Mouse (Mus musculus) testis, postnatal 14 days (tissue): ENCODE measurements around the gene Lcn2.
A peak's percentile ranks its signal among the peaks of the same experiment; 100 is the strongest.

Experiments used
- DNase-seq: peaks from one replicate; pipeline ENCODE4 v3.0.0; 2021; ENCODE audit warnings: low spot score

Lcn2 gene

GRCm38 (mm10) chr2:32413936-32414335 is 25.9 kb upstream of the Lcn2 start:
- DNase-seq: no peak

DNA sequence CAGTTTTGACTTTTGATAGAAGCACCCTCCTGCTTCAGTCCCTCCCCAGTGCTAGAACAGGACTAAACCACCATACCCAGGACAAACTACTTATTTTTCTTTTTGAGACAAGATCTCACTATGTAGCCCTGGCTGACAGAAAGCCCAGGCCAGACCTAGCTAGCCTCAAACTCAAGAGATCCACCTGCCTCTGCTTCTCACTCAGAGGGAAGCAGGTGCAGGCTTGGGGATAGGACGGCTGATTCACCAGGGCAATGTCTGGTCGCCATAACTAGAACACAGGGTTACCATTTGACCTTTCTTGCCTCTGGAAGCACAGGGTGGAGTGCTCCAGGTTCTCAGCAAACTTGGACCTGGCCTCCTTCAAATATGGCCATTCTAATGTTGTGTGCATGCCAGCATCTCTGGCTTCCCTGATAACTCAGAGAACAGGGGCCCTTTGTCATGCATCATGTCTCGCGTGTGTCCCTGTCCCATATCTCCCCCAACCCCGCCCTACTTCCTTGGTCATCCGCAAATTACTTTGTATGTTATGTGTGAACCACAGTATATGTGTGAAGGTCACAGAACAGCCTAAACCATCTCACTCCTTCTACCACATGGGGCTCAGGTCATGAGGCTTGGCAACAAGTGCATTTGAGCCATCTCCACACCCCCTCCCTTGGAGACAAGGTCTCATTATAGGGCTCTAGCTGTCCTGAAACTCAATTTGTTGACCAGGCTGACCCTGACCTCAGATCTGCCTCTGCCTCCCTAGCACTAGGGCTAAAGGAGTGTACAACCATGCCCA is 24.9 kb upstream of the Lcn2 start:
- no peak for DNase-seq

DNA sequence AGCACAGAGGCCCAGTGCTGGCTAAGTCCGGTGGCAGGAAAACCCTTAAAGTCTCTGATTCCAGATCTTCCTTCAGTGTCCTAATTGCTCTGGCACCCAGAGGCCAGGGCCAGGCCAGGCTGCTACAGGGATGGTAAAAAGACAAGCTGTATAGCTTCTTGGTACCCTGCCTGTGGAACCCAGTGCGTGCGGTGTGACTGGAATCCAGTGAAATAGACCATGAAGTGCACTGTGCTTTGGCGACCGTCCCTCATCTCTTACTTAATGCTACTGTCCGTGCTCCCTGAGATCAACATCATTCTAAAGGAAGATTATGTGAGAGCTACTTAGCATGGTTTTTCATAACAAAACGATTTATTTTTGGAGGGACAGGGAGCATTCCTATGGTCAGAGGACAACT is 23.4 kb upstream of the Lcn2 start:
- no peak for DNase-seq

GRCm38 (mm10) chr2:32408429-32409424 is 20.7 kb upstream of the Lcn2 start:
- no peak for DNase-seq

DNA sequence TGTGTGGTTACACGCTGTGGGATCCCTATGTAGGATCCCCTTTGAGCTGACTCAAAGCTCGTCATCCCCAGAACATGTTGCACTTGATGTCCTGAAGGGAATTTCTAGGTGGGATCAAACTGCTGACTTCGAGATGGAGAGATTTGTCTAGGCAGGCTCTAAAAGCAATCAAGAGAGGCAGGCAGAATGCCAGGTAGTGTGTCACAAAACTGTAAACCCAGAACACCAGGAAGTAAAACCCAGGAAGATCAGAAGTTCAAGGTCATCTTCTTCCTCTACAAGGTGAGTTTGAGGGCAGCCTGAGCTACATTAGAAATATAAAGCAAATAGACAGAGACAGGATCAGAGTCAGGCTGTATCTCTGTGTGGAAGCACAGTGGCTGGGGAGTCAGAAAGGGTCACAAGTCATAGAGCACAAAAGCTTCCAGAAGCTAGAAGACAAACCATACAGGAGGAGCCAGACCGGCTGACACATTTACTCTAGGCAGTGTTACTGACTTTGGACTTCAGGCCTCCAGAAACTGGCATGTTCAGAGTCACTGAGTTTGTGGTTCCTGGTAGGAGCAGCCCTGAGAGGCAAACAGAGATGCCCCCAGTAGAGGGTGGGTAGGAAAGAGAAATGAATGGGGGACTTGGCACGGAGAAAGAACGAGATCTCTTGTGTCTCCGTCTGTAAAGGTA is 19.2 kb upstream of the Lcn2 start:
- no peak for DNase-seq

- DNase-seq: peak; percentile 84
Measured at GRCm38 (mm10) chr2:32404663-32405062, 16.6 kb upstream of the Lcn2 start.

DNA sequence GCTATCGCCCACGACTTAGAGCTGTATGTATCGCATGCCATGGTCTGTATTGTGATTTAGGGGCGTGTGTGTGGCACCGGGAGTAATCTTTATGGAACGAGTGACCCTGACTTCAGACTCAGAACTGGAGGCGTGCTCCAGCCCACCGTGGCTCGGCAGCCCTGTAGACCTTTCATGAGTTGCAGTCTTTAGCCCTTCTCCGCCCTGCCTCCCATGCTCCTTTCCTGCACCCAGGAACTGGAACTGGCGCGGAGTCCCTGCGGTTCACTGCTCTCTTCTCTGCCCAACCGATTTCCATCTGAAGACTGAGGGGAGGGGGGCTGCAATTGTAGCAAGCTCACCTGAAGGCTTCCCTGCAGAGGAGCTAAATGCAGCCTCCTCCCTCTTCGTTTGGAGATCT is 8.6 kb upstream of the Lcn2 start:
- no peak for DNase-seq

DNA sequence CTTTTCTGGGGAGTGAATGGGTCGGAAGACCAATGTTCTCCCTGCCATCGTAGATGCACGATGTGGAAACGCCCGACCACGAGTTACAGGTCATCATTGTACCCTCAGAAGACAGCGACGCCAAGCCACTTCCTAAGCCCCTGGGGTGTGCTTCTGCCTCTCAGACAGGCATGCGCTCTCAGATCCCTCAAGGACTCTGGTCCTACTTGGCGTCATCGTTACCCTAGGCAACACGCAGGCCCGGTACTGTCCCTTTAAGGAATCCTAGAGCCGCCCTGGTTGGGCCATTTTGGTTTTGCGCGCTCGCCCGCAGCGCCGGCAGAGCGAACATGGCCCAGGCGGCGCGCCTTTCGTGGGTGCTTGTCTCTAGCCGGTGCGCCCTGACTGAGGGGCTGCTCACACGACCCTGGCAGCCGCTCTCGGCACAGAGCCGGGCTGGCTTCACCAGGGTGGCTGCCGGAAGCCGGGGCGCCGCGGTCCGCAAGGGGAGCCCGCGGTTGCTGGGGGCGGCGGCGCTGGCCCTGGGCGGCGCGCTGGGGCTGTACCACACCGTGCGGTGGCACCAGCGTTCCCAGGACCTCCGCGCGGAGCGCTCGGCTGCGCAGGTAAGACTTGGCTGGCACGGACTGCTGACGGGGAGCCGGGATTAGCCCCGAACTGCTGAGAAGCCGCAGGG is 8.0 kb upstream of the Lcn2 start:
- peak; percentile 92 for DNase-seq

- DNase-seq: peak; percentile 90
Measured at GRCm38 (mm10) chr2:32395484-32395945, 7.5 kb upstream of the Lcn2 start, which contains the start of gene Ptges2. Gene Ptges2 (plus strand): TSS chr2:32395896.

- DNase-seq: no peak
Measured at GRCm38 (mm10) chr2:32394973-32395372, 6.9 kb upstream of the Lcn2 start.

DNA sequence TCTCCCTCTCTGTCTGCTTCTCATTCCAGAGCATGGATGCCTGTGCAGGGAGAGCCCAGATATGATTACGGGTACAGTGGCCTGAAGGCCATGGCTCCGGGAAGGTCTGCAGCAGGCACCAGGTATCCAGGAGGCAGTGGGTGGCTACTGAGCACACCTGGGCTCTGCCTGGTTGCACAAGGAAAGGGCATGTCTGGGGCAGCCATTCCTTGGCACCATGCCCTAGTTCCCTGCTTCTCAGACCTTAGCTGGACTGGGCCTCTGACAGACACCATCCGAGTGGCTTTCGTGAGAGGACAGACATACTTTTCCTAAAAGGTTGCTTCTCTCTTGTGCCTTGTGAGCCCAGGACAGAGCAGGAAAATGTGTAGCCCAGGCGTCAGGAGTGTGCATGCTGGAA is 4.0 kb upstream of the Lcn2 start:
- no peak for DNase-seq

DNA sequence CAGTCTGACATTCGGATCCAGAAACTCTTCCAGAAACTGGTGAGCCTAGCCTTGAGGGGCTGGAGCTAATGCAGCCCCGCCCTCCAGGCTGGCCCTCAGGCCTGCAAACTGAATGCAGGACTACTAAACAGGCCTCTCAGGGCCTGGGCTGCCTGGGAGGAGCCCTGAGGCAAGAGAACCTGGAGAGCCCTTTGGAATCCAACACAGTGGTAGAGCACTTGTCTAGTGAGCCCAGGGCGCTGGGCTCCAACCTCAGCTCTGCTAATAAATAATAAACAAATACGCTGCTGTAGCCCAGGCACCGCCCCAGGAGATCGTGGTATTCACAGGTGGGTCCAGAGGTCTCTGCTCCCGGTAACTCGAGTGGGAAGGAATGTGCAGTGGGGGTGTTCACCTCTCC is 2.8 kb upstream of the Lcn2 start:
- DNase-seq: no peak

DNA sequence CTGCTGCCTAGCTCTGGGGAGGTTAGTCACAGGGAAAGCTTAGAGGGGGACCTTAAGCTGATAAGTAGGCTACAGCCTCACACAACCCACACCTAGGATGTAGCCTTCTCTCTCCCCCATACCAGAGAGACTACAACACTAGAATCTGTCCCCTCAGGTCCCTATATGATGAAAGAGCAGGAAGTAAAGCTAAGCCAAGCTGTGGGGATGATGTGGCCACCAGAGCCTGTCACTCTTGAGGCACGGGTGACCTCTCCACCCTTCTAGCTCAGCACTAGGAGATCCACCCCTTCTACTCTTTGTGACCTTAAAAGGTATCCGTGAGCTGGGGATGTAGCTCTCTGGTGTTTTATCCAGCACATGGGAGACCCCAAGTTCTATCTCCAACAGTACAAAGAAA is 1.1 kb upstream of the Lcn2 start:
- DNase-seq: no peak

DNA sequence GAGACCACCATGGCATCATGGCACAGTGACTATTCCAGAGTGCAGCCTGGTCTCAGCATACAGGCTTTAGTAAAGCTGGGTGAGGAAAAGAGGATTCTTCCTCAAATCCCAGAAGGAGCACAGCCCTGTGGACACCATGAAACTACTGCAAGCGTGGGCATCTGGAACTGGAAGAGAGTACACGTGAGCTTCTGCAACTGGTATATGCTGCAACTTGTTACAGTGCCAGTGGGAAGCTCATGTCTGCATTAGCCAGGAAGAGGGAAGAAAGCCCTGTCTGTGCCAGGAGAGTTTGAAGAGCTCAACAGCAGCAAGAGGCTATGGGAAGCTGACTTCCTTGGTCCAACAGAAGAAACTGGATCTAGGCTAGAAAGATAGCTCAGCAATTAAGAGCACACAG is 5.4 kb downstream of the Lcn2 start:
- no peak for DNase-seq

GRCm38 (mm10) chr2:32381775-32382223 is 6.3 kb downstream of the Lcn2 start, which contains the start of gene 1110008P14Rik:
Gene 1110008P14Rik (minus strand): TSS chr2:32381938.
- DNase-seq: peak; percentile 92

GRCm38 (mm10) chr2:32381141-32381774 is 6.8 kb downstream of the Lcn2 start:
- DNase-seq: peak; percentile 46

GRCm38 (mm10) chr2:32380001-32380500 is 8.0 kb downstream of the Lcn2 start:
- no peak for DNase-seq

- DNase-seq: no peak
Measured at GRCm38 (mm10) chr2:32376963-32377362, 11.1 kb downstream of the Lcn2 start.

DNA sequence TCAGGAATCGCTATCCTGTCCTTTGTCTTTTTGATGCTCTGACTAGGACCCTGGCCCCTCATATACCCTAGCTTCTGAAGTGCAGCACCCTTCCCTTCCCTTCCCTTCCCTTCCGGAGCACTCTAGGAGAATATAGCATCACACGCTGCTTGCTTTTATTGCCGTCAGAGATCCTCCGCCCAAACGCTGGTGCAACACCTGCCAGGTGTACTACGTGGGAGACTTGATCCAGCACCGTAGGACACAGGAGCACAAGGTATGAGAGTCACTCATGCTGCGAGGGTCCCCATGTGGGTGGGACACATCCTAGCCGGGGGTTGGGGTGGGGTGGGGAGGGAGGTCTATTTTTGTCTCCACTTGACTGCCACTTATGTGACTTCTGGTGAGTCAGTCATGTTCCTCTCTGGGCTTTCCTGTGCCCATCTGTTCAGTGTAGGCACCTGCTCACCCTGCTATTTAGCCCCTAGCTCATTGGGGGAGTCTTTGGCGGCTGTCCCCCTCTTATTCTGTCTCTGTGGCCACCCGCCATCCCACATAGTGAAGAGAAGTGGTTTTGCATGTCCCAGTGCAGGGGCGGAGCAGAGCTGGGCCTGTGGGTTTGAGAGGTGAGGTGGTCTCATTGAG is 12.6 kb downstream of the Lcn2 start:
- no peak for DNase-seq

DNA sequence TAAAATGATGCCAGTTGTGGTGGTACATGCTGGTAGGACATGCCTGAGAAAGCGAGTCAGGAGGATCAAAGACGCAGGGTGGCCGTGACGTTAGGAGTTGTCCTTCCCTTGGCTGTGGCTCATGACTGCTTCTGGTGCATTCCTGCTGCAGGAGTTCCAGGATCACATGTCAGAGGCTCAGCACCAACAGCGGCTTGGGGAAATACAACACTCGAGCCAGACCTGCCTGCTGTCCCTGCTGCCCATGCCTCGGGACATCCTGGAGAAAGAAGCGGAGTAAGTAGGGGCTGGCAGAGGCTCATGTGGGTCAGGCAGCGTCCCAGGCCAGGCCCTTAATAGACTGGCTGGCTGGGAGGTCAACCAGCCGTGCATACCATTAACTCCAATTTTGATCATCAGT is 13.9 kb downstream of the Lcn2 start:
- DNase-seq: no peak
